Mouse (Mus musculus): Measurements from ENCODE around the gene Hmg20b. TPM values are rescaled to one million over a fixed set of nuclear protein-coding genes. Genes with fewer than 3 reads are reported as not detected.

Hmg20b gene
- polyA plus RNA-seq, 1 experiment: 51.8 TPM

GRCm38 (mm10) chr10:81325781-81326180, 24.5 kb downstream of the Hmg20b start:
- no peak overlapping the region for H3K27ac ChIP-seq (ENCODE audit: insufficient read depth, low read length)
- TF ChIP-seq POLR2A (IDR thresholded peaks at IDR 0.05; ENCODE audit: insufficient read depth, low read length) (no peak), EP300 (IDR thresholded peaks at IDR 0.05; ENCODE audit: insufficient read depth, low read depth, low read length) (no peak), CTCF (IDR thresholded peaks at IDR 0.05; ENCODE audit: low read depth, low read length) (no peak)
- H3K4me3 ChIP-seq (ENCODE audit: low read depth, low read length): no peak overlapping the region
- H3K9me3 ChIP-seq (replicated peaks; ENCODE audit: control insufficient read depth, insufficient read depth, low read length, poor library complexity, severe bottlenecking): no peaks in the 10 kb centered on the region
- H3K9ac ChIP-seq (ENCODE audit: low read depth, poor library complexity, severe bottlenecking): no peak overlapping the region
- peaks cover 36% of the 10 kb centered on the region for H3K36me3 ChIP-seq (ENCODE audit: control insufficient read depth, insufficient read depth, low read length, poor library complexity, severe bottlenecking)
- no peaks in the 10 kb centered on the region for H3K27me3 ChIP-seq (ENCODE audit: control insufficient read depth, insufficient read depth, low read length, poor library complexity, severe bottlenecking)
- no peaks in the 10 kb centered on the region for H3K4me1 ChIP-seq (ENCODE audit: control insufficient read depth, insufficient read depth, low read length)

GRCm38 (mm10) chr10:81325176-81325575, 25.1 kb downstream of the Hmg20b start:
- H3K27me3 ChIP-seq (ENCODE audit: control insufficient read depth, insufficient read depth, low read length, poor library complexity, severe bottlenecking): no peaks in the 10 kb centered on the region
- H3K4me3 ChIP-seq (ENCODE audit: low read depth, low read length): no peak overlapping the region
- no peaks in the 10 kb centered on the region for H3K4me1 ChIP-seq (ENCODE audit: control insufficient read depth, insufficient read depth, low read length)
- H3K9ac ChIP-seq (ENCODE audit: low read depth, poor library complexity, severe bottlenecking): no peak overlapping the region
- H3K27ac ChIP-seq (ENCODE audit: insufficient read depth, low read length): no peak overlapping the region
- TF ChIP-seq EP300 (IDR thresholded peaks at IDR 0.05; ENCODE audit: insufficient read depth, low read depth, low read length) (no peak), POLR2A (IDR thresholded peaks at IDR 0.05; ENCODE audit: insufficient read depth, low read length) (no peak), CTCF (IDR thresholded peaks at IDR 0.05; ENCODE audit: low read depth, low read length) (no peak)
- H3K36me3 ChIP-seq (ENCODE audit: control insufficient read depth, insufficient read depth, low read length, poor library complexity, severe bottlenecking): peaks cover 36% of the 10 kb centered on the region
- H3K9me3 ChIP-seq (replicated peaks; ENCODE audit: control insufficient read depth, insufficient read depth, low read length, poor library complexity, severe bottlenecking): no peaks in the 10 kb centered on the region

- TF ChIP-seq EP300 (IDR thresholded peaks at IDR 0.05; ENCODE audit: insufficient read depth, low read depth, low read length): no peak
- TF ChIP-seq POLR2A (IDR thresholded peaks at IDR 0.05; ENCODE audit: insufficient read depth, low read length): no peak
- TF ChIP-seq CTCF (IDR thresholded peaks at IDR 0.05; ENCODE audit: low read depth, low read length): no peak
- H3K9me3 ChIP-seq (replicated peaks; ENCODE audit: control insufficient read depth, insufficient read depth, low read length, poor library complexity, severe bottlenecking): no peaks in the 10 kb centered on the region
- no peaks in the 10 kb centered on the region for H3K4me1 ChIP-seq (ENCODE audit: control insufficient read depth, insufficient read depth, low read length)
- H3K9ac ChIP-seq (ENCODE audit: low read depth, poor library complexity, severe bottlenecking): no peak overlapping the region
- H3K4me3 ChIP-seq (ENCODE audit: low read depth, low read length): no peak overlapping the region
- no peaks in the 10 kb centered on the region for H3K27me3 ChIP-seq (ENCODE audit: control insufficient read depth, insufficient read depth, low read length, poor library complexity, severe bottlenecking)
- no peak overlapping the region for H3K27ac ChIP-seq (ENCODE audit: insufficient read depth, low read length)
- peaks cover 36% of the 10 kb centered on the region for H3K36me3 ChIP-seq (ENCODE audit: control insufficient read depth, insufficient read depth, low read length, poor library complexity, severe bottlenecking)
These were observed 26.3 kb downstream of the Hmg20b start for GRCm38 (mm10) chr10:81323791-81324530.

GRCm38 (mm10) chr10:81323141-81323775, 27.0 kb downstream of the Hmg20b start:
- H3K36me3 ChIP-seq (ENCODE audit: control insufficient read depth, insufficient read depth, low read length, poor library complexity, severe bottlenecking): peaks cover 36% of the 10 kb centered on the region

GRCm38 (mm10) chr10:81322444-81322843, 27.8 kb downstream of the Hmg20b start:
- peaks cover 36% of the 10 kb centered on the region for H3K36me3 ChIP-seq (ENCODE audit: control insufficient read depth, insufficient read depth, low read length, poor library complexity, severe bottlenecking)
- H3K9me3 ChIP-seq (replicated peaks; ENCODE audit: control insufficient read depth, insufficient read depth, low read length, poor library complexity, severe bottlenecking): no peaks in the 10 kb centered on the region
- H3K27me3 ChIP-seq (ENCODE audit: control insufficient read depth, insufficient read depth, low read length, poor library complexity, severe bottlenecking): no peaks in the 10 kb centered on the region
- H3K27ac ChIP-seq (ENCODE audit: insufficient read depth, low read length): no peak overlapping the region
- H3K9ac ChIP-seq (ENCODE audit: low read depth, poor library complexity, severe bottlenecking): no peak overlapping the region
- H3K4me1 ChIP-seq (ENCODE audit: control insufficient read depth, insufficient read depth, low read length): no peaks in the 10 kb centered on the region
- no peak overlapping the region for H3K4me3 ChIP-seq (ENCODE audit: low read depth, low read length)
- TF ChIP-seq EP300 (IDR thresholded peaks at IDR 0.05; ENCODE audit: insufficient read depth, low read depth, low read length) (no peak), CTCF (IDR thresholded peaks at IDR 0.05; ENCODE audit: low read depth, low read length) (no peak), POLR2A (IDR thresholded peaks at IDR 0.05; ENCODE audit: insufficient read depth, low read length) (no peak)

More at GRCm38 (mm10) chr10:81323141-81323775, 27.0 kb downstream of the Hmg20b start:
- Histone ChIP-seq H3K9ac (ENCODE audit: low read depth, poor library complexity, severe bottlenecking) (no peak overlapping the region), H3K4me1 (ENCODE audit: control insufficient read depth, insufficient read depth, low read length) (no peaks in the 10 kb centered on the region), H3K4me3 (ENCODE audit: low read depth, low read length) (no peak overlapping the region), H3K27me3 (ENCODE audit: control insufficient read depth, insufficient read depth, low read length, poor library complexity, severe bottlenecking) (no peaks in the 10 kb centered on the region), H3K27ac (ENCODE audit: insufficient read depth, low read length) (no peak overlapping the region), H3K9me3 (replicated peaks; ENCODE audit: control insufficient read depth, insufficient read depth, low read length, poor library complexity, severe bottlenecking) (no peaks in the 10 kb centered on the region)
- TF ChIP-seq CTCF (IDR thresholded peaks at IDR 0.05; ENCODE audit: low read depth, low read length) (no peak), POLR2A (IDR thresholded peaks at IDR 0.05; ENCODE audit: insufficient read depth, low read length) (no peak), EP300 (IDR thresholded peaks at IDR 0.05; ENCODE audit: insufficient read depth, low read depth, low read length) (no peak)

- Histone ChIP-seq H3K27me3 (ENCODE audit: control insufficient read depth, insufficient read depth, low read length, poor library complexity, severe bottlenecking) (no peaks in the 10 kb centered on the region), H3K9me3 (replicated peaks; ENCODE audit: control insufficient read depth, insufficient read depth, low read length, poor library complexity, severe bottlenecking) (no peaks in the 10 kb centered on the region), H3K9ac (ENCODE audit: low read depth, poor library complexity, severe bottlenecking) (peak overlapping the region; percentile 92), H3K36me3 (ENCODE audit: control insufficient read depth, insufficient read depth, low read length, poor library complexity, severe bottlenecking) (peaks cover 31% of the 10 kb centered on the region), H3K4me3 (ENCODE audit: low read depth, low read length) (peak overlapping the region; percentile 93), H3K4me1 (ENCODE audit: control insufficient read depth, insufficient read depth, low read length) (no peaks in the 10 kb centered on the region), H3K27ac (ENCODE audit: insufficient read depth, low read length) (no peak overlapping the region)
- TF ChIP-seq CTCF (IDR thresholded peaks at IDR 0.05; ENCODE audit: low read depth, low read length): no peak
- no peak for TF ChIP-seq EP300 (IDR thresholded peaks at IDR 0.05; ENCODE audit: insufficient read depth, low read depth, low read length)
- no peak for TF ChIP-seq POLR2A (IDR thresholded peaks at IDR 0.05; ENCODE audit: insufficient read depth, low read length)
These were observed 28.8 kb downstream of the Hmg20b start for GRCm38 (mm10) chr10:81321436-81321835.

Data from ES-Bruce4 (cell line).